Mouse (Mus musculus) thymus, adult 2 months (tissue): Measurements from ENCODE around the gene Tmem92. TPM values are rescaled to one million over a fixed set of nuclear protein-coding genes. Genes with fewer than 3 reads are reported as not detected.

Experiments
- DNase-seq: peaks from one replicate; pipeline ENCODE4 v3.0.0; 2021
- H3K27ac ChIP-seq: fragments of 200-500 bp; 2 replicates; pipeline ENCODE4 v1.5.1; 2012; ENCODE audit warnings: low read length, control low read depth; ENCODE audit not compliant: control insufficient read depth, insufficient read depth
- H3K27me3 ChIP-seq: fragments of 200-500 bp; 2 replicates; pipeline ENCODE4 v1.6.1; 2012; ENCODE audit warnings: mild to moderate bottlenecking, low read length, moderate library complexity, mixed read lengths; ENCODE audit not compliant: control insufficient read depth, insufficient read depth
- H3K36me3 ChIP-seq: fragments of 200-500 bp; 2 replicates; pipeline ENCODE4 v1.6.1; 2012; ENCODE audit warnings: mild to moderate bottlenecking, low read length, moderate library complexity; ENCODE audit not compliant: control insufficient read depth, insufficient read depth
- H3K4me1 ChIP-seq: fragments of 200-500 bp; replicated peaks from 2 replicates; pipeline ENCODE4 v1.6.1; 2012; ENCODE audit warnings: low read length; ENCODE audit not compliant: control insufficient read depth, insufficient read depth
- H3K4me3 ChIP-seq: fragments of 200-500 bp; 2 replicates; pipeline ENCODE4 v1.5.1; 2012; ENCODE audit warnings: mild to moderate bottlenecking, low read length, control low read depth, moderate library complexity; ENCODE audit not compliant: control insufficient read depth, insufficient read depth
- CTCF ChIP-seq: fragments of 200-500 bp; IDR thresholded peaks from 2 replicates; pipeline ENCODE4 v1.5.1; 2012; ENCODE audit warnings: mild to moderate bottlenecking, control low read depth, low read length, moderate library complexity, borderline replicate concordance; ENCODE audit not compliant: control insufficient read depth, poor library complexity, insufficient read depth; ENCODE audit errors: extremely low read depth
- POLR2A ChIP-seq: fragments of 200-500 bp; IDR thresholded peaks from 2 replicates; pipeline ENCODE4 v1.6.1; 2012; ENCODE audit warnings: mild to moderate bottlenecking, low read length, control low read depth, moderate library complexity; ENCODE audit not compliant: control insufficient read depth, poor library complexity, insufficient read depth; ENCODE audit errors: extremely low read depth
- WGBS: fragments of 180-500 bp; shearing (Covaris S2); methylation state at CpG from one replicate; pipeline ENCODE4 v1.1.7; 2018; 5-methylcytosine and 5-hydroxymethylcytosine counted together
- polyA plus RNA-seq: library from polyadenylated mRNA; depleted of rRNA; stranded (reverse); fragments of >200 nt; gene quantifications from 2 replicates; pipeline ENCODE4 v1.2.3, GENCODE M21; 2012

Tmem92 gene
- polyA plus RNA-seq, 1 experiment: 0.42 TPM

GRCm38 (mm10) chr11:94760364-94760763 lies 22.1 kb downstream of the Tmem92 start:
- H3K4me3 ChIP-seq: no peak overlapping the region
- H3K27me3 ChIP-seq: no peaks in the 10 kb centered on the region
- no peak overlapping the region for H3K27ac ChIP-seq
- no peaks in the 10 kb centered on the region for H3K36me3 ChIP-seq
- no peak for DNase-seq
- H3K4me1 ChIP-seq: no peaks in the 10 kb centered on the region
- TF ChIP-seq CTCF (no peak), POLR2A (no peak)
- WGBS: 89% methylated on average over 3 of the region's 3 CpGs

DNA sequence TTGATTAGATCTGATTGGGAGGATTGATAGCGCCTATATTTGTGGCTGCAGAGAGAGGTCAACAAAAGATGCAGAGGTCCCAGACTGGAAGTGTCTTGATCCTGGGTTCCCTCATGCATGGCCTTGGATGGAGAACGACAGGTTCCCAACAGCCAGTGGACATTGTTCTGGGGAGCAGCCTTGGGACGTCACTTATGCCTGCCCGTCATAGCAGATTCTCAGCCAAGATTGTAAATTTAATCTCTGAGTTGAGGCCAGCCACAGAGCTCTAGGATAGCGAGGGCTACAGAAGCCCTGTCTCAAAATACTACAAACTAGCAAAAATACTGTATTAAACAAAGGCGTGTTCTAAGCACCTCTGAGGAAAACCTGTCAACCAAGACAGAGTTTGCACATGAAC lies 22.6 kb downstream of the Tmem92 start:
- Histone ChIP-seq H3K27ac (no peak overlapping the region), H3K4me1 (no peaks in the 10 kb centered on the region), H3K27me3 (no peaks in the 10 kb centered on the region), H3K4me3 (no peak overlapping the region), H3K36me3 (no peaks in the 10 kb centered on the region)
- WGBS: 90% methylated on average over 6 of the region's 6 CpGs
- no peak for TF ChIP-seq POLR2A
- TF ChIP-seq CTCF: no peak
- DNase-seq: no peak

GRCm38 (mm10) chr11:94752946-94753713 lies 29.4 kb downstream of the Tmem92 start:
- H3K27ac ChIP-seq: no peak overlapping the region
- TF ChIP-seq CTCF (no peak), POLR2A (no peak)
- no peaks in the 10 kb centered on the region; the same call in 1 of the 2 replicates for H3K4me1 ChIP-seq
- DNase-seq: no peak
- 16% methylated on average over 2 of the region's 2 CpGs for WGBS
- no peaks in the 10 kb centered on the region for H3K27me3 ChIP-seq
- no peak overlapping the region for H3K4me3 ChIP-seq
- no peaks in the 10 kb centered on the region for H3K36me3 ChIP-seq

- no peak within 1 kb of the TSS for H3K27ac ChIP-seq
- H3K4me3 ChIP-seq: no peak within 1 kb of the TSS
- H3K27me3 ChIP-seq: no peaks in the 10 kb centered on the region; the same call in 1 of the 2 replicates
- no peak for DNase-seq
- WGBS: 92% methylated on average over 29 of the region's 29 CpGs
- TF ChIP-seq CTCF: no peak
- TF ChIP-seq POLR2A: no peak
- H3K4me1 ChIP-seq: 0 out of 2 replicates have a peak, but pooled peaks cover 2% of the 10 kb centered on the region
- H3K36me3 ChIP-seq: no peaks in the 10 kb centered on the region
Observed at GRCm38 (mm10) chr11:94741732-94742272, 40.7 kb downstream of the Tmem92 start, which contains the start of gene Cdc34b. Cdc34b (plus strand) TSS chr11:94741782.

GRCm38 (mm10) chr11:94735746-94736145 lies 46.8 kb downstream of the Tmem92 start:
- TF ChIP-seq POLR2A: no peak
- TF ChIP-seq CTCF: no peak
- Histone ChIP-seq H3K4me3 (no peak overlapping the region), H3K27ac (no peak overlapping the region), H3K4me1 (peaks cover 5% of the 10 kb centered on the region; the same call in 1 of the 2 replicates), H3K36me3 (no peaks in the 10 kb centered on the region), H3K27me3 (no peaks in the 10 kb centered on the region; the same call in 1 of the 2 replicates)
- WGBS: 94% methylated on average over 2 of the region's 2 CpGs
- no peak for DNase-seq

DNA sequence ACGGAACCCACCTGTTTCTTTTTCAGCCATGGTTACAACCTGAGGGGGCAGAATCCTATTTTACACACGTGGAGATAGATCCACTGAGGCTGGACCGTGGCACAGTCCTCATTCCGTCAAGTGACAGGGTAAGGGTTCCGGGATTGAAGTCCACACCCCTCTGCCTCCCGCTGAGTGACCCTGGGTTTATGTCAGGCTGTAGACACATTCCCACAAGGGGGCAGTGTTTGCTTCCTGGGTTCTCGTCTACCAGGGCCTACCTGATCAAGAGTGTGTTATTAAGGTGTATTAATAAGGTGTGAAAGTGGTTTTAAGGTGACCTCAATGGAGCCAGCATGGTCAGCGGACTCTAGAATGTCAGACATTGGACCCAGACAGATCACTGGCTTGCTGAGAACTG lies 49.7 kb downstream of the Tmem92 start:
- TF ChIP-seq CTCF (peak; percentile 44; the same call in 1 of the 2 replicates), POLR2A (no peak)
- no peak overlapping the region for H3K4me3 ChIP-seq
- no peaks in the 10 kb centered on the region for H3K36me3 ChIP-seq
- H3K27me3 ChIP-seq: no peaks in the 10 kb centered on the region
- no peak overlapping the region for H3K27ac ChIP-seq
- H3K4me1 ChIP-seq: peaks cover 3% of the 10 kb centered on the region; the same call in 1 of the 2 replicates
- peak; percentile 37 for DNase-seq
- 45% methylated on average over 8 of the region's 8 CpGs for WGBS

DNA sequence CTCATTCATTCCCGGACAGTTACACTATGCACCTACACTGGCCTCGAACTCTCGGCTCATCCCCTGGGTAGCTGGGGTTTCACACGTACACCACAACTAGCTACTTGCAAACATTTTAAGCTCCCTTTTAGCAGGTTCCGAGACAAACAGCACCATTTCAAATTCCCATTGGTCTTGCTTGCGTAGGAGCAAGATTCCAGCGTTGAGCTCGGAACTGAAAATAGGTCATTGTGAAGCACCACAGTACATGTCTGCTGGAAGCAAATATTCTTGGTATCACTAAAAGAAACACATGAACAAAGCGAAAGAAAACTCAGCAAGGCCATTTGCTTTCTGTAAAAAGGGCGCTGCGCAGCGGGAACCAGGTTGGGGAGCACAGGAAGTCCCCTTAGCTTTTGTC lies 51.3 kb downstream of the Tmem92 start:
- no peak for DNase-seq
- Histone ChIP-seq H3K27ac (no peak overlapping the region), H3K4me1 (peaks cover 3% of the 10 kb centered on the region; the same call in 1 of the 2 replicates), H3K27me3 (no peaks in the 10 kb centered on the region), H3K36me3 (no peaks in the 10 kb centered on the region), H3K4me3 (no peak overlapping the region)
- WGBS: 91% methylated on average over 12 of the region's 12 CpGs
- TF ChIP-seq POLR2A (no peak), CTCF (no peak)
